9 mouse cellular contexts compared by ENCODE assay signal in the genomic region with DNA sequence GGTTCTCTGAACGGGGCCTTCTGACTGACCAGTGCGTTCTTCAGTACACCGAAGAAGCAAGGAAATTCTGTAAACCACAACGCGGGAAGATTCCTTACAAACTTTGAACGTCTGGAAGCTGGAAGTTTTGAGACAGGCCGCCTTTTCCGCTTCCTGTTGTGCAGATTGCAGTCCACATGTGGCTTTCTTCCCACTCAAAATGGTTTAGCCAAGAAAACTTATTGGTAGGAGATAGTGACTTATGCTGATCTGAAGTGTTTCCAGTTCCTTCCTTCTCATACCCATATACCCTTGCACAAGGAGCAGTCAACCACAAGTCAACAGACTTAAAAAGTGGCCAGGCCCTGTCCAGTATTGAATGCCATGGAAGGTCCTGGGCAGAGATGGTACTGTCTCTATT. TPM values are rescaled to one million over a fixed set of nuclear protein-coding genes. Genes with fewer than 3 reads are reported as not detected.
DNase-seq lines count a peak whose midpoint lies in the region; ATAC-seq and TF ChIP-seq lines count a peak whose summit lies in the region.
"Had no signal": no experiment of that assay in that cellular context is flagged by ENCODE, and none has a peak within 500 bp of the region (broad histone marks: within the 10 kb centered on the region; RNA-seq: fewer than 3 reads in every experiment).

No protein-coding gene starts in this region.

- 61% methylated on average over 8 of the region's 8 CpGs for WGBS in cerebellum, adult 2 months
- 68% methylated on average over 8 of the region's 8 CpGs for WGBS in neural tube, embryonic 11.5 days
- 36% methylated on average over 8 of the region's 8 CpGs for WGBS in liver, embryonic 14.5 days (ENCODE audit: insufficient replicate concordance)

- TF ChIP-seq EP300 in liver, embryonic 14.5 days (IDR thresholded peaks at IDR 0.05; ENCODE audit: low read depth), result no peak

- H3K9me3 ChIP-seq in neural tube, embryonic 11.5 days (ENCODE audit: control insufficient read depth, low read length), result no peaks in the 10 kb centered on the region
- no peaks in the 10 kb centered on the region for H3K9me3 ChIP-seq in liver, embryonic 14.5 days (ENCODE audit: control insufficient read depth, low read length)

- H3K4me2 ChIP-seq in neural tube, embryonic 11.5 days (ENCODE audit: low read depth), result peak overlapping the region; percentile 95
- H3K4me2 ChIP-seq in liver, embryonic 14.5 days (ENCODE audit: low read depth), result peak overlapping the region; percentile 99

- no peak for TF ChIP-seq POLR2A in cerebellum, adult 2 months (IDR thresholded peaks at IDR 0.05; ENCODE audit: borderline replicate concordance, insufficient read depth, low read length)

- no peak overlapping the region for H3K27ac ChIP-seq in cerebellum, adult 2 months (ENCODE audit: insufficient read depth, low read length)
- no peak overlapping the region for H3K27ac ChIP-seq in neural tube, embryonic 11.5 days (ENCODE audit: low read depth, low read length)
- no peak overlapping the region for H3K27ac ChIP-seq in liver, embryonic 14.5 days

- H3K4me3 ChIP-seq in cerebellum, adult 2 months (replicated peaks; ENCODE audit: insufficient read depth, low read depth, low read length), result peak overlapping the region; percentile 98
- peak overlapping the region; percentile 95 for H3K4me3 ChIP-seq in neural tube, embryonic 11.5 days (ENCODE audit: low read depth, low read length)
- peak overlapping the region; percentile 79 to 98; a peak in 3 of 4 replicates for H3K4me3 ChIP-seq in liver, embryonic 14.5 days (ENCODE audit: insufficient read depth in 1 of 2, low read depth in 2 of 2, low read length in 2 of 2)

- no peak for DNase-seq in cerebellum, adult 2 months
- DNase-seq in cerebellum, adult 18-20 months, result no peak
- DNase-seq in neural tube, embryonic 11.5 days (ENCODE audit: low spot score), result no peak
- no peak for DNase-seq in neural tube, embryonic 10.5 days (ENCODE audit: extremely low spot score, low spot score)
- DNase-seq in liver, embryonic 14.5 days (ENCODE audit: low read depth in 3 of 3, low spot score in 3 of 3), result no peak
- DNase-seq in Muller cell, postnatal 12 days (ENCODE audit: inconsistent ontology term), result no peak
- DNase-seq in spleen, adult 18-20 months, result no peak
- DNase-seq: adrenal gland, postnatal 25 days had no signal

- H3K27me3 ChIP-seq in cerebellum, adult 2 months (ENCODE audit: control insufficient read depth, insufficient read depth, low read length), result no peaks in the 10 kb centered on the region
- H3K27me3 ChIP-seq in neural tube, embryonic 11.5 days (ENCODE audit: control insufficient read depth, insufficient read depth, low read length), result no peaks in the 10 kb centered on the region
- no peaks in the 10 kb centered on the region for H3K27me3 ChIP-seq in liver, embryonic 14.5 days (ENCODE audit: control insufficient read depth, insufficient read depth, low read length)

- H3K36me3 ChIP-seq in neural tube, embryonic 11.5 days (ENCODE audit: control insufficient read depth, insufficient read depth, low read length), result peaks cover 3% of the 10 kb centered on the region
- H3K36me3 ChIP-seq in liver, embryonic 14.5 days (replicated peaks; ENCODE audit: control insufficient read depth, insufficient read depth, low read depth), result peaks cover 6% of the 10 kb centered on the region

- H3K4me1 ChIP-seq in cerebellum, adult 2 months (ENCODE audit: control insufficient read depth, insufficient read depth, low read length), result peaks cover 9% of the 10 kb centered on the region
- H3K4me1 ChIP-seq in neural tube, embryonic 11.5 days (ENCODE audit: control insufficient read depth, insufficient read depth, low read length), result peaks cover 8% of the 10 kb centered on the region
- peaks cover 11 to 15% of the 10 kb centered on the region in 2 experiments for H3K4me1 ChIP-seq in liver, embryonic 14.5 days (replicated peaks; ENCODE audit: control insufficient read depth in 2 of 2, insufficient read depth in 2 of 2, low read length in 1 of 2)

- no peak for ATAC-seq in neural tube, embryonic 11.5 days (ENCODE audit: insufficient read depth, low FRiP score, low TSS enrichment)
- no peak for ATAC-seq in liver, embryonic 14.5 days (ENCODE audit: insufficient read depth)
- no peak for ATAC-seq in monocyte, adult 5-6 weeks (replicated peaks; ENCODE audit: insufficient number of reproducible peaks, low FRiP score, low TSS enrichment, poor library complexity, severe bottlenecking)

- no peak overlapping the region; the same call in 1 of the 2 replicates for H3K9ac ChIP-seq in neural tube, embryonic 11.5 days (ENCODE audit: low read length)
- H3K9ac ChIP-seq in liver, embryonic 14.5 days (replicated peaks), result peak overlapping the region; percentile 82

- no peak for TF ChIP-seq CTCF in cerebellum, adult 2 months (IDR thresholded peaks at IDR 0.05; ENCODE audit: borderline replicate concordance, insufficient read depth, low read depth, low read length)
- no peak for TF ChIP-seq CTCF in liver, embryonic 14.5 days (IDR thresholded peaks at IDR 0.05; ENCODE audit: low read depth)

RNA-seq across cellular contexts. Expression of gene Ptges3l, which starts 1.0 kb away (rescaled TPM):
- 1.2 and 1.8 TPM in 2 replicates for polyA plus RNA-seq in cerebellum, adult 2 months (2012; rRNA removed)
- polyA plus RNA-seq in neural tube, embryonic 11.5 days (2014; fragmentation: Nextera tagmentation; extraction: Ambion mirVana), result 6.9 and 7.1 TPM in 2 replicates
- 0.29 and 0.74 TPM in 2 replicates for polyA plus RNA-seq in liver, embryonic 14.5 days (2012; rRNA removed)
- polyA plus RNA-seq in liver, embryonic 14.5 days (2014; fragmentation: Nextera tagmentation; extraction: Ambion mirVana), result 0.53 and 0.86 TPM in 2 replicates
- total RNA-seq in monocyte, adult 5-6 weeks (2017), result 2.7 TPM in 1 of 3 replicates, not detected in the others

RNA-seq across cellular contexts. Expression of gene Rundc1, which starts 1.3 kb away (rescaled TPM):
- 31.8 and 32.0 TPM in 2 replicates for polyA plus RNA-seq in cerebellum, adult 2 months (2012; rRNA removed)
- polyA plus RNA-seq in neural tube, embryonic 11.5 days (2014; fragmentation: Nextera tagmentation; extraction: Ambion mirVana), result 18.0 and 18.6 TPM in 2 replicates
- polyA plus RNA-seq in liver, embryonic 14.5 days (2012; rRNA removed), result 3.4 and 3.9 TPM in 2 replicates
- 2.9 and 3.0 TPM in 2 replicates for polyA plus RNA-seq in liver, embryonic 14.5 days (2014; fragmentation: Nextera tagmentation; extraction: Ambion mirVana)
- total RNA-seq in monocyte, adult 5-6 weeks (2017), result 5.2 to 9.8 TPM (median 8.1 TPM) in 3 replicates

RNA-seq across cellular contexts. Expression of gene Gm27029, which starts 1.6 kb away (rescaled TPM):
- polyA plus RNA-seq in cerebellum, adult 2 months (2012; rRNA removed), result 2.9 and 3.1 TPM in 2 replicates
- polyA plus RNA-seq in neural tube, embryonic 11.5 days (2014; fragmentation: Nextera tagmentation; extraction: Ambion mirVana), result 9.9 and 12.5 TPM in 2 replicates
- 0.17 and 0.84 TPM in 2 replicates for polyA plus RNA-seq in liver, embryonic 14.5 days (2012; rRNA removed)
- 2.6 and 3.5 TPM in 2 replicates for polyA plus RNA-seq in liver, embryonic 14.5 days (2014; fragmentation: Nextera tagmentation; extraction: Ambion mirVana)
- total RNA-seq in monocyte, adult 5-6 weeks (2017), result 5.1 TPM in 1 of 3 replicates, not detected in the others

RNA-seq across cellular contexts. Expression of gene Aarsd1, which starts 8.8 kb away (rescaled TPM):
- polyA plus RNA-seq in cerebellum, adult 2 months (2012; rRNA removed), result 53.2 and 55.3 TPM in 2 replicates
- 87.8 and 92.8 TPM in 2 replicates for polyA plus RNA-seq in neural tube, embryonic 11.5 days (2014; fragmentation: Nextera tagmentation; extraction: Ambion mirVana)
- 24.7 TPM in 2 replicates for polyA plus RNA-seq in liver, embryonic 14.5 days (2012; rRNA removed)
- polyA plus RNA-seq in liver, embryonic 14.5 days (2014; fragmentation: Nextera tagmentation; extraction: Ambion mirVana), result 39.7 and 42.0 TPM in 2 replicates
- 15.4 to 24.5 TPM (median 20.8 TPM) in 3 replicates for total RNA-seq in monocyte, adult 5-6 weeks (2017)

RNA-seq across cellular contexts. Expression of gene Rpl27, which starts 15.9 kb away (rescaled TPM):
- 400 and 422 TPM in 2 replicates for polyA plus RNA-seq in cerebellum, adult 2 months (2012; rRNA removed)
- polyA plus RNA-seq in neural tube, embryonic 11.5 days (2014; fragmentation: Nextera tagmentation; extraction: Ambion mirVana), result 389 and 414 TPM in 2 replicates
- polyA plus RNA-seq in liver, embryonic 14.5 days (2012; rRNA removed), result 571 and 987 TPM in 2 replicates
- 295 and 303 TPM in 2 replicates for polyA plus RNA-seq in liver, embryonic 14.5 days (2014; fragmentation: Nextera tagmentation; extraction: Ambion mirVana)
- 465 to 1,168 TPM (median 1,010 TPM) in 3 replicates for total RNA-seq in monocyte, adult 5-6 weeks (2017)
